Mouse (Mus musculus): Measurements from ENCODE around the gene Trim67.

GRCm38 (mm10) chr8:124860188-124860587, 67.3 kb downstream of the Trim67 start:
- no peak for TF ChIP-seq CTCF (IDR thresholded peaks at IDR 0.05; ENCODE audit: low read depth)
- TF ChIP-seq EP300 (optimal IDR thresholded peaks at IDR 0.05) = no peak
